Mouse (Mus musculus) heart, postnatal 0 days (tissue): ENCODE measurements at regions not wholly inside any gene's neighbourhood (a gene's known extent, or its start where the extent isn't known, plus 50 kb on each side); places are given as distances from the start of the nearest gene placed in this dataset.

ENCODE experiments used
- CTCF ChIP-seq: IDR thresholded peaks from 2 replicates; pipeline ENCODE4 v1.5.1; 2016; ENCODE audit warnings: antibody characterized with exemption, control low read depth, low read depth
- EP300 ChIP-seq: IDR thresholded peaks from 2 replicates; pipeline ENCODE4 v1.6.1; 2016; ENCODE audit warnings: antibody characterized with exemption, low read depth

DNA sequence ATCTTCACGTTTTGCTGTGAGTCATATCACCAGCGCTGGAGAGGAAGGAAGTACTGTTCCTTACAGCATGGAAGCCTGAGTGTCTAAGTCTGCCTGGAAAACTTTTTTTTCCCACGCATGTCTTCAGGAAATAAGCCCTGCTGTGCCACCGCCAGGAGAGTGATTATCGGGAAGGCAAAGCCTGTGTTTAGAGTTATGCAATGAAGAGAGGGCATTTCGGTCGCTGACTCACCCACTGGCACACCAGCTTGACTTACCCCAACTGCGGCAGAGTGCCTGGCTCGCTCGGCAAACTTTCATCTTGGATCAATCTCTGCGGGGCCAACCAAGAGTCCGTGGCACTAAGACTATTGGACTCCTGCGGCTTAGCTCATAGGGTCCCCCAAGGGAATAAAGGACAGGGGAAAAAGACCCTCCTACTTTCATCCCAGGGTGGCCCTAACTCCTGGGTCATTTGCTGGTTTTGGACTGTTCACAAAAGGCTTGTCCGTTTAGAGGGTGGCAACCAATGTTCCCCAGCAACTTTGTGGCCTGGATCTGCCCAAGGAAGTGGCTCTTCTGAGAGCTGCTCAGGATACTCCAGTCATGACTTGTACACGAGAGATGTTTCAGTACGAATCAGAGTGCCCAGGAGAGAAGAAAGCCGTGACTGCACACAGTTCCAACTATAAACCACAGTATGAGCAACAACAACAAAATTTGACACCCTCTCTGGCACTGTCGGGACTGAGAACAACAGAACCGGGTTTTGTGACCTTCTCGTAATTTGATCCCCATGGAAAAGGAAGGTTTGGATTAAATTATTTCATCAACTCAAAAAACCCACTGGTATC lies 248.3 kb downstream of the Zfp36l1 start:
- TF ChIP-seq CTCF (no peak), EP300 (no peak)
